13 mouse cellular contexts compared by ENCODE assay signal in genomic region chr11:67581549-67581948, GRCm38 (mm10).
DNase-seq lines count a peak whose midpoint lies in the region; ATAC-seq and TF ChIP-seq lines count a peak whose summit lies in the region.
"Had no signal": no experiment of that assay in that cellular context is flagged by ENCODE, and none has a peak within 500 bp of the region (broad histone marks: within the 10 kb centered on the region; RNA-seq: fewer than 3 reads in every experiment).

No protein-coding gene starts in this region.

- H3K27me3 ChIP-seq in lung, embryonic 16.5 days (ENCODE audit: control insufficient read depth, insufficient read depth, low read depth, low read length), result no peaks in the 10 kb centered on the region
- H3K27me3 ChIP-seq in limb, embryonic 15.5 days, result no peaks in the 10 kb centered on the region
- H3K27me3 ChIP-seq in thymus, adult 2 months (ENCODE audit: control insufficient read depth, insufficient read depth, low read length), result no peaks in the 10 kb centered on the region
- H3K27me3 ChIP-seq: limb, embryonic 12.5 days had no signal

- intact Hi-C loops in heart, postnatal 36 days (cut with DNase I), result no loop called here

- TF ChIP-seq POLR2A in lung, adult 2 months (IDR thresholded peaks at IDR 0.05; ENCODE audit: borderline replicate concordance, extremely low read depth, low read depth, low read length), result no peak
- TF ChIP-seq POLR2A in thymus, adult 2 months (IDR thresholded peaks at IDR 0.05; ENCODE audit: control insufficient read depth, extremely low read depth, insufficient read depth, low read length, poor library complexity), result no peak

- TF ChIP-seq CTCF in lung, adult 2 months (IDR thresholded peaks at IDR 0.05; ENCODE audit: insufficient read depth, low read length), result no peak
- no peak for TF ChIP-seq CTCF in thymus, adult 2 months (IDR thresholded peaks at IDR 0.05; ENCODE audit: borderline replicate concordance, control insufficient read depth, extremely low read depth, insufficient read depth, low read length, poor library complexity)

- peak; percentile 97 for DNase-seq in heart, adult 11 months
- DNase-seq in heart, postnatal 36 days, result no peak
- DNase-seq in lung, adult 2 months, result no peak
- peak; percentile 61 to 67 for DNase-seq in urinary bladder, postnatal 4 days (ENCODE audit: low spot score in 2 of 2)
- no peak for DNase-seq in spleen, adult 18-20 months
- no peak for DNase-seq in thymus, adult 2 months
- DNase-seq: B cell, adult 2 months; cerebellum, adult 9-10 months; thymus, postnatal 4 days had no signal

- no peaks in the 10 kb centered on the region for H3K36me3 ChIP-seq in lung, embryonic 16.5 days (ENCODE audit: control insufficient read depth, insufficient read depth, low read length)
- no peaks in the 10 kb centered on the region for H3K36me3 ChIP-seq in limb, embryonic 15.5 days
- H3K36me3 ChIP-seq in thymus, adult 2 months (ENCODE audit: control insufficient read depth, insufficient read depth, low read length), result no peaks in the 10 kb centered on the region
- H3K36me3 ChIP-seq: limb, embryonic 12.5 days had no signal

- no peak overlapping the region for H3K4me3 ChIP-seq in lung, embryonic 16.5 days (ENCODE audit: low read length)
- H3K4me3 ChIP-seq in lung, adult 2 months (replicated peaks; ENCODE audit: extremely low read depth, low read depth, low read length), result no peak overlapping the region
- no peak overlapping the region for H3K4me3 ChIP-seq in limb, embryonic 15.5 days
- no peak overlapping the region for H3K4me3 ChIP-seq in thymus, adult 2 months (ENCODE audit: control insufficient read depth, insufficient read depth, low read length)
- H3K4me3 ChIP-seq: limb, embryonic 12.5 days had no signal

- ATAC-seq in lung, embryonic 16.5 days (ENCODE audit: low read depth), result peak; percentile 58; the same call in 1 of the 2 replicates
- peak; percentile 57; the same call in 1 of the 2 replicates for ATAC-seq in limb, embryonic 15.5 days (ENCODE audit: insufficient number of reproducible peaks, low FRiP score, low TSS enrichment, low read depth)

- H3K9me3 ChIP-seq in lung, embryonic 16.5 days (ENCODE audit: control insufficient read depth, low read length), result no peaks in the 10 kb centered on the region
- no peaks in the 10 kb centered on the region for H3K9me3 ChIP-seq in limb, embryonic 15.5 days
- H3K9me3 ChIP-seq: limb, embryonic 12.5 days had no signal

- H3K27ac ChIP-seq in lung, embryonic 16.5 days (ENCODE audit: low read length), result no peak overlapping the region
- no peak overlapping the region for H3K27ac ChIP-seq in limb, embryonic 15.5 days
- H3K27ac ChIP-seq in thymus, adult 2 months (ENCODE audit: control insufficient read depth, insufficient read depth, low read length), result no peak overlapping the region
- H3K27ac ChIP-seq: kidney, postnatal 0 days; limb, embryonic 12.5 days had no signal

- peaks cover 10% of the 10 kb centered on the region for H3K4me1 ChIP-seq in lung, embryonic 16.5 days (replicated peaks; ENCODE audit: control insufficient read depth, insufficient read depth, low read length)
- no peaks in the 10 kb centered on the region for H3K4me1 ChIP-seq in lung, adult 2 months (ENCODE audit: control insufficient read depth, insufficient read depth, low read length)
- peaks cover 37% of the 10 kb centered on the region for H3K4me1 ChIP-seq in limb, embryonic 15.5 days
- peaks cover 2% of the 10 kb centered on the region; the same call in 1 of the 2 replicates for H3K4me1 ChIP-seq in thymus, adult 2 months (replicated peaks; ENCODE audit: control insufficient read depth, insufficient read depth, low read length)

- 31% methylated on average over 7 of the region's 7 CpGs for WGBS in lung, embryonic 16.5 days
- WGBS in lung, adult 2 months, result 58% methylated on average over 7 of the region's 7 CpGs
- 47% methylated on average over 7 of the region's 7 CpGs for WGBS in limb, embryonic 15.5 days
- 93% methylated on average over 7 of the region's 7 CpGs for WGBS in thymus, adult 2 months

- H3K4me2 ChIP-seq in lung, embryonic 16.5 days (ENCODE audit: low read depth, low read length), result no peak overlapping the region
- no peak overlapping the region for H3K4me2 ChIP-seq in limb, embryonic 15.5 days
- H3K4me2 ChIP-seq: limb, embryonic 12.5 days had no signal

- H3K9ac ChIP-seq in lung, embryonic 16.5 days (ENCODE audit: low read length), result no peak overlapping the region
- H3K9ac ChIP-seq in limb, embryonic 15.5 days, result no peak overlapping the region
- H3K9ac ChIP-seq: limb, embryonic 12.5 days had no signal

Comparison
In these comparisons a context has a peak if more than half of its experiments do, and no peak if none do; other contexts are left out.
1. DNase-seq: peak in heart, adult 11 months (single experiment) and urinary bladder, postnatal 4 days (2 of 2); none in heart, postnatal 36 days (0 of 2), lung, adult 2 months (single experiment), spleen, adult 18-20 months (0 of 2) and thymus, adult 2 months (single experiment).